Mouse (Mus musculus): ENCODE measurements around the gene Nsl1. TPM values are rescaled to one million over a fixed set of nuclear protein-coding genes. Genes with fewer than 3 reads are reported as not detected.
A peak's percentile ranks its signal among the peaks of the same experiment; 100 is the strongest.

Gene Nsl1
- polyA plus RNA-seq, 1 experiment from 2014 or later, result 21.9 TPM

DNA sequence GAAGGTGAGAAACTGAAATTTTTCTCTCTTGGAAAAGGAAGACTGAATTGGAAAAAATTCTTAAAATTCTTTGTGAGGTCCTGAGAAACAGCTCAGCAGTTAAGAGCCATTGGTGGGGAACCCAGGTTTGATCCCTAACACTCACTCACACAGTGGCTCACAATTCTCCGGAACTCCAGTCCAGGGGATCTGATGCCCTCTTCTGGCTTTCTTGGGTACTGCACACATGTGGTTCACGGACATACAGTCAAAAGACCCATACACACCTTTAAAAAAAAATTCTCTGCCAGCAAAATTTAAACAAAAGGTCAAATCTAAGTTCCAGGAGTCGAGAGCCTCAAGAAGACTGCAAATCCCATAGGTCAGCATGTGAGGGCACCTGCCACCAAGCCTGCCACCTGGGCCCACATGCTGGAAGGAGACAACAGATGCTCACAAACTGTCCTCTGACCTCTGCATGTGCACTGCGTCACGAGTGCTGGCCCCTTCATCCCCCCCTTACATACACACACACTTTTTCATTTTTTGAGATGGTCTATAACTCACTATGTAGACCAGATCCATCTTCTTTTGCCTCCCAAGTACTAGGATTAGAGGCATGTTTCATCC lies 22.2 kb downstream of the Nsl1 start:
- no peak overlapping the region for H3K9ac ChIP-seq (replicated peaks)
- peaks cover 48% of the 10 kb centered on the region for H3K36me3 ChIP-seq
- H3K4me2 ChIP-seq (replicated peaks), result no peak overlapping the region
- H3K4me3 ChIP-seq, result no peak overlapping the region
- ATAC-seq (ENCODE audit: low FRiP score, low read depth), result no peak
- H3K27me3 ChIP-seq, result no peaks in the 10 kb centered on the region
- no peaks in the 10 kb centered on the region for H3K9me3 ChIP-seq
- 67% methylated on average over 5 of the region's 5 CpGs for WGBS
- H3K4me1 ChIP-seq, result no peaks in the 10 kb centered on the region
- no peak overlapping the region for H3K27ac ChIP-seq (replicated peaks)

DNA sequence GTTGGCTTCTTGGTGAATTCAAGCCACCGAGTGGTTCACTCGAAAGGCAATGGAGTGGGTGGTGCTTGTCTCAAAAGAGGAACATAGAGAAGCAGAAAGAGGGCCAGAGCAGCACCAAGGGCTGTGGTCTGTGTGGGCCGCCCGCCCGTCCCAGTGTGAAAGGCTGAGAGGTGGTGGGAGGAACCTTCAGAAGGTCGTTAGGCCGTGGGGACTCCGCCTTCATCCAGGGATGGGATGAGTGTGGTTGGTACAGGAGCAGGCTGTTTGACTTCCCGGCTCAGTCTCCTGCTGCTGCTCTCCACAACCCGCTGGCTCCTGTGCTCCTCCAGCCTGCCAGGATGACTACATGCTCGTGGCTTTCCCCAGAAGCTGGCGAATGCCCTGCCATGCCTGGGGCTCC lies 22.8 kb downstream of the Nsl1 start:
- Histone ChIP-seq H3K27ac (replicated peaks) (no peak overlapping the region), H3K9ac (replicated peaks) (no peak overlapping the region), H3K27me3 (no peaks in the 10 kb centered on the region), H3K9me3 (no peaks in the 10 kb centered on the region), H3K4me2 (replicated peaks) (no peak overlapping the region), H3K4me3 (no peak overlapping the region), H3K4me1 (no peaks in the 10 kb centered on the region), H3K36me3 (peaks cover 43% of the 10 kb centered on the region)
- ATAC-seq (ENCODE audit: low FRiP score, low read depth), result no peak
- 85% methylated on average over 12 of the region's 12 CpGs for WGBS

DNA sequence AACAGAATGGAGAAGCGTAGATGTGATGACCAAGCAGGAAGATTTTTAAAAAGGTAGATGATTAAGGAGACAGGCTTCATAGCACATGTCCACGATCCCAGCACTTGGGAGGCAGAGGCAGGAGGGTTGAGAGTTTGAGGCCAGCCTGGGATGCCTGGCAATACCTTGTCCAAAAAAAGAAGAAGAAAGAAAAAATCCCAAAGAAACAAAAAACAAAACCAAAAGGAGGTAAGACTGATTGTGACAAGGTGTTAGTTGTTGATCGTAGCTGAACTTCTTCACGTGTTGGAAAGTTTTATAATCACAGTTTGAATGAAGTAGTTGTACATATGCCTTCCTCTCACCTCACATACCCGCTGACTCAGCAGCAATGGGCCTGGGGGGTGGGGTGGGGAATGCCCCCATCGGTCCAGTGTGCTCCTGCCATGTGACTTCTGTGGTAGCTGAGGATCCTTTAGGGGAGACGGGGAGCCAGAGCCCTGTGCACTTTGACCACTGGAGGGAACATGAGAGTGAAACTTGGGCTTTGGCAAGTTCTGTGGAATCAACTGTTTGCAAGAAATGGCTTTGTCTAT lies 23.6 kb downstream of the Nsl1 start:
- Histone ChIP-seq H3K4me1 (no peaks in the 10 kb centered on the region), H3K27me3 (no peaks in the 10 kb centered on the region), H3K9me3 (no peaks in the 10 kb centered on the region), H3K27ac (replicated peaks) (no peak overlapping the region), H3K4me2 (replicated peaks) (no peak overlapping the region), H3K9ac (replicated peaks) (no peak overlapping the region), H3K36me3 (peaks cover 38% of the 10 kb centered on the region), H3K4me3 (no peak overlapping the region)
- WGBS, result 87% methylated on average over 7 of the region's 7 CpGs
- no peak for ATAC-seq (ENCODE audit: low FRiP score, low read depth)

DNA sequence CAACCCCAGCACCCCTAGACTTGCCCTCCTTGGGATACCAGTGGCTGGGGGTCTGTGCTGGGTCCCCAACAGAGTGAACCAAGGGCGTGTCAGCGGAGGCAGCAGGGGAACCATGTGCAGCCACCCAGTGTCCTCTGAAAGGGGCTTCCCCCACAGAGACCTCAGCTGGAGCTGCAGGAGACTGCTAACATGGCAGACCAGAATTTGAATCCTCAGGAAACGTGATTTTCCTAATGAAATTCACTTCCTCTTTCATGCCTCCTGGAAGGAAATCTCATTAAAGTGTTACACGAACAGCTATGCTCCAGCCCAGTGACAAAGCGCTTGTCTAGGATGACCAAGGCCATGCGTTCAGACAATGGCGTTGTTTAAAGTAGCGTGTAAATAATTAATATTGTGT lies 24.1 kb downstream of the Nsl1 start:
- H3K4me1 ChIP-seq, result no peaks in the 10 kb centered on the region
- H3K36me3 ChIP-seq, result peaks cover 32% of the 10 kb centered on the region
- H3K27ac ChIP-seq (replicated peaks), result no peak overlapping the region
- H3K9me3 ChIP-seq, result no peaks in the 10 kb centered on the region
- no peaks in the 10 kb centered on the region for H3K27me3 ChIP-seq
- ATAC-seq (ENCODE audit: low FRiP score, low read depth), result no peak
- H3K4me2 ChIP-seq (replicated peaks), result no peak overlapping the region
- no peak overlapping the region for H3K9ac ChIP-seq (replicated peaks)
- H3K4me3 ChIP-seq, result no peak overlapping the region
- 81% methylated on average over 8 of the region's 8 CpGs for WGBS

DNA sequence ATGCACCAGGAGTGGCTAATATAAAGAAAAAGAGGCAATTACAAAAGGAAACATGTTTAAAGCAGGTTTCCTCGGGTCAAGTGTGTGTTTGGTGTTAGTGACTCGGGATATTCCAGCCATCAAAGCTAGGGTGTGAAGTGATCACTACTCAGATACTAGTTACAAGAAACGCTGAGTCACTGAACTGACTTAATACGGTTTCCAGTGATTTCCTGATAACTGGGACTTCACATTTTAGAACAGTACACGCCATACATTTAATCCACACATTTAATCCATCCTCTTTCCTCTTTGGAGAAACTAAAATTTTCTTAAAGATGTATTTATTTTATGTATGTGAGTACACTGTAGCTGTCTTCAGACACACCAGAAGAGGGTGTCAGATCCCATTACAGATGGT lies 25.1 kb downstream of the Nsl1 start:
- 86% methylated on average over 5 of the region's 5 CpGs for WGBS
- H3K4me3 ChIP-seq, result no peak overlapping the region
- no peak overlapping the region for H3K4me2 ChIP-seq (replicated peaks)
- no peak overlapping the region for H3K27ac ChIP-seq (replicated peaks)
- no peak for ATAC-seq (ENCODE audit: low FRiP score, low read depth)
- no peaks in the 10 kb centered on the region for H3K9me3 ChIP-seq
- no peaks in the 10 kb centered on the region for H3K4me1 ChIP-seq
- H3K9ac ChIP-seq (replicated peaks), result no peak overlapping the region
- no peaks in the 10 kb centered on the region for H3K27me3 ChIP-seq
- H3K36me3 ChIP-seq, result peaks cover 24% of the 10 kb centered on the region

DNA sequence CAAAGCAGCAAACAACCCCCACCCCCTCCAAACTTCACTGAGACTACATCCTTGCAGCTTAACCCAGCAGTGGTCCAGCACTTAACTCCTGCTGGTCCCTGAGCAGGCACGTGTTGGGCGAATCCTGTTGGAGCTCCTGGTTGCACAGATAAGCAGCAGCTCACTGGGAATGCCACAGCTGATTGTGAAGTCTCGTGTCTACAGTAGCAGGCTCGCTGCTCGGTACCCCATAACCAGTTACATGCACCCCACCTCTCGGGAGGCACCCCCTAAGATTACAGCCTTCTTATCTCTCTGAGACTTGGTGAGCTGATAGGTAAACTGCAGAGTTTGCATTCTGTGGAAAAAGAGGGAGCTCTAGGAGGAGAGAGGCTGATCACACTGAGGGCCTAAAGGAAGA lies 26.5 kb downstream of the Nsl1 start:
- H3K9ac ChIP-seq (replicated peaks), result no peak overlapping the region
- no peak overlapping the region for H3K4me3 ChIP-seq
- H3K4me1 ChIP-seq, result no peaks in the 10 kb centered on the region
- WGBS, result 68% methylated on average over 6 of the region's 6 CpGs
- no peak for ATAC-seq (ENCODE audit: low FRiP score, low read depth)
- no peak overlapping the region for H3K27ac ChIP-seq (replicated peaks)
- H3K27me3 ChIP-seq, result no peaks in the 10 kb centered on the region
- no peak overlapping the region for H3K4me2 ChIP-seq (replicated peaks)
- peaks cover 11% of the 10 kb centered on the region; the same call in 1 of the 2 replicates for H3K36me3 ChIP-seq
- H3K9me3 ChIP-seq, result no peaks in the 10 kb centered on the region

DNA sequence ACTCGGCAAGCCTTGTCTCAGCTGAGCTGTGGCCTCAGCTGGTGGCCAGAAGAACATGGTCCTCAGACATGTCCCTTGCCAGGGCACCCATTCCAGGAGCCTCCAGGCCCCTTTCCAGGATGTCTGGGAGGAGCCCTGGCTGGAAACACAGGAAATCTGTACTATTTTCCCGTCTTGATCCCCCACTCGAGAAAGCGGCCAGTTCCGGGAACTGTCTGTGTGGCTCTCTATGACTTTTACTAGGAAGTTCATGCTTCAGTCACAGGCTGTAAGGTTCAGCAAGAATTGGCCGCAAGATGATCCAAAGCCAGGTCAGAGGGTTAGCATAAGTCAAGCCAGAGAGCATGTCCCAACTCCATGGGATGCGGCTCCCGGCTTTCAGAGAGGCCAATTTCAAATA lies 29.2 kb downstream of the Nsl1 start:
- WGBS, result 88% methylated on average over 8 of the region's 8 CpGs
- Histone ChIP-seq H3K4me1 (no peaks in the 10 kb centered on the region), H3K9ac (replicated peaks) (no peak overlapping the region), H3K36me3 (no peaks in the 10 kb centered on the region), H3K4me3 (no peak overlapping the region), H3K4me2 (replicated peaks) (no peak overlapping the region), H3K27me3 (peaks cover 10% of the 10 kb centered on the region), H3K9me3 (no peaks in the 10 kb centered on the region), H3K27ac (replicated peaks) (no peak overlapping the region)
- ATAC-seq (ENCODE audit: low FRiP score, low read depth), result no peak

DNA sequence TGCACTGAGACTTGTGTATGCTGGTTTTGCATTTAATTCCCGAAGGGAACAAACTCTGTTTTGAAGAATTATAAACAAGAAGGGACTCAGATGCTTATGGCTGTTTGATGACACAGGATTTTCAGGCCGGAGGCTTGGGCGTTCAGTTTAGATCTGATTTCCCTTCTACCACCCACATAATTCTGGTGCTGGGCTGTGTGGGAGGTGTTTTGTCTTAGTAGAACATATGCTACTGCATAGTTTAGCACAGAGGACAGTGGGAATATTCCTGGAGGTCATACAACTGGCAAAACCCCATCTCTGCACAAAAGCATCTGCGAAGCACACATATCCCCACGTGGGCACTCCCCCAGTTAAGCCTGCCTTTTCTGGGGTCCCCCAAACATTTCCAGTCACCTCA lies 30.8 kb downstream of the Nsl1 start:
- Histone ChIP-seq H3K4me3 (no peak overlapping the region), H3K27me3 (peaks cover 24% of the 10 kb centered on the region), H3K4me1 (peaks cover 9% of the 10 kb centered on the region), H3K27ac (replicated peaks) (no peak overlapping the region), H3K36me3 (no peaks in the 10 kb centered on the region), H3K9ac (replicated peaks) (no peak overlapping the region), H3K9me3 (no peaks in the 10 kb centered on the region), H3K4me2 (replicated peaks) (no peak overlapping the region)
- 83% methylated on average over 5 of the region's 5 CpGs for WGBS
- no peak for ATAC-seq (ENCODE audit: low FRiP score, low read depth)

DNA sequence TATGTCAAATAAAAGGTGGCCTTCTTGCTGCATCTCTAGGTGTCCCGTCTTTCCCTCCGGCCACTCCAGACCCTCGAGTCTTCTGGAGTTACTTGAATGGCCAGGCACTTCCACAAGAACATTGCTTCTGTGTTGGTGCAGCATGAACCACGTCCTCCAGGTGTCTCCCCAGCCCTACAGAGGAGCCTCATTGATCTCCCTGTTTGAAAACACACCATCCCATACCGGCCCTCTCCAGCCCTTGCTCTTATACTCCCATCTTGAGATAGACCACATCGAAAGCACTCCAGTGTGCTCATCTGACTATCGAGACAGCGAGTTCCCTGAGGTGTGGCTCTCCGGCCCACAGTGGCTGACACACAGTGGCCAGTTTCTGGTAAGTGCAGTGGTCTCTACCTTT lies 32.2 kb downstream of the Nsl1 start:
- Histone ChIP-seq H3K27me3 (peaks cover 38% of the 10 kb centered on the region), H3K27ac (replicated peaks) (no peak overlapping the region), H3K9me3 (no peaks in the 10 kb centered on the region), H3K4me1 (peaks cover 12% of the 10 kb centered on the region), H3K9ac (replicated peaks) (no peak overlapping the region), H3K4me2 (replicated peaks) (no peak overlapping the region), H3K36me3 (no peaks in the 10 kb centered on the region), H3K4me3 (no peak overlapping the region)
- no peak for ATAC-seq (ENCODE audit: low FRiP score, low read depth)
- 77% methylated on average over 9 of the region's 9 CpGs for WGBS

DNA sequence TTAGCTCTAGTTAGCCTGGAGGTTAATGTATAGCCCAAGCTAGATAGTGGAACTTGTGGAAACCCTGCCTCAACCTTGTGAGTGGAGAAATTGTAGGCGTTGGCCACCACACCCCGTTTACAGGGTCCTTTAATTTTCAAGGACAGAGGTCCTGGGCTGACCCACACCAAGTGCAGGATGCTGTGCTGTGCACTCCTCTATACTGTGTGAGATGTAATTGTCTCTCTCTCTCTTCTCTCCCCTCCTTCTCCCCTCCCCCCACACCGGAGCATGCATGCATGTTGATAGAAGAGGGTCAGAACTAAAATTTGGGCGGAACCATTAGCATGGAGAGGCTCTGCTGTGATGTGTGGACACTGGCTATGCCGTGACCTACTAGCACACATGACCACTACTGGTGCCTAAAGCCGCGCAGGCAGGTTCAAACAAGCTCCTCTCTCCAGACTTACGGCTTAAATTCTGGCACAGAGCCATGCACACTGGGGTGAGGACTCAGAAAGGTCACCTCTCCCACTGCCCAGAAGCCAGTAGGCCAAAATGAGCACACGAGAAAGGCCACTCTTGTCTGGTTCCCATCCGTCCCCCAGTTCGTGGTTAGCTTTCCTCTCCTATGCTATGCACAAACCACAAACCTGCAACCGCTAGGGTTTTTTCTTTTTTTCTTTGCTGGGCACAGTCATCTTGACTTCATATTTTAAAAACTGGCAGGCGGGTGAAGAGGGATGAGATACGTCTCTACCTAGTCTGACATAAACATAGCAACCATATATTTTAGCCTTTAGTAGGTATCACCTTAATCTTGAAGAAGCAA lies 34.3 kb downstream of the Nsl1 start:
- WGBS, result 55% methylated on average over 14 of the region's 14 CpGs
- H3K9ac ChIP-seq (replicated peaks), result peak overlapping the region; percentile 54; the same call in 1 of the 2 replicates
- ATAC-seq (ENCODE audit: low FRiP score, low read depth), result 0 out of 2 replicates have a peak, but pooled peaks have one; percentile 45

DNA sequence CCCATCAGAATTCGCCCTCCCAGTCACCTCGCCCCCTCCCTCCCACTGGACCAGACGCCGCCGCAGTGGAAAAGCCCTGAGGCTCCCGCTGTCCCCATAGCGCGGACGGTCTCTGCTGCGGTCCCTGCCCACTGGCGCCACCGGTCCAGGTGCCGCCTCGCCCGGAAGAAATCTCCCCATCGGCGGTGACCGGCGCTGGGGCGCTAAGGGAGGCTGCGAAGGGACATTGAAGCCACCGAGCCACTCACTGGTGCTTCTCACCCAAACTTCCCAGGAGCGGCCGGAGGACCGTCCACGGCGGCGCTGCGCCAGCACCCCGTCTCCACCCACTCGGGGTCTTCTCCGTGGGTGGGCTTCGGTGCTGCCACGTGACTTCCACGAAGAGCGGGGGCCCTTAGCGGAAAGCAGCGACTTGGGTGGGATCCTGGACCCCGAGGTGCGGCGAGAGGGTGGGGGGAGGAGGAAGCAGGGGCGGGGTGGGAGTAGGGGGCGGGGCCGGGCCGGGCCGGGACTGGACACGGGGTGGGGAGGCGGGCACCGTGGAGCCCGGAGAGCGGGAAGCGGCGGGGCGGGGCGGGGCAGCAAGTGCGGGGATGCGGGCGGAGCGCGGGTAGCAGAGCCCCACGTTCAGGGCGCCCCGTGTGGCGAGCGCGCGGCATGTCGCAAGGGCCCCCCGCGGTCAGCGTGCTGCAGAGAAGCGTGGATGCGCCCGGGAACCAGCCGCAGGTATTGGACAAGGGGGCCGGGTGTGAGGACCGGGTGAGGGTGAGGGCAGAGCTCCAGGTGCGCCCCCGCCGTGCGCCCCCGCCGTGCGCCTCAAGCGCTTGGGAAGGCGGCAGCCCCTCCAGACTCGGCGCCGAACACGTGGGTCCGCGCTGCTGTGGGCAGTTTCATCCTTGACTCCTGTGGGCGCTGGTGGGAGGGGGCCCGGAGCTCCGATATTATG lies 35.3 kb downstream of the Nsl1 start, which contains the start of gene Batf3:
Batf3 (plus strand) TSS at position 46 of the 946 bp plus-strand sequence.
- H3K27me3 ChIP-seq, result peaks cover 49% of the 10 kb centered on the region
- peak within 1 kb of the TSS; percentile 54 for H3K9ac ChIP-seq (replicated peaks)
- H3K9me3 ChIP-seq, result no peaks in the 10 kb centered on the region
- under 1% methylated on average over 86 of the region's 95 CpGs for WGBS
- no peaks in the 10 kb centered on the region for H3K36me3 ChIP-seq
- peak within 1 kb of the TSS; percentile 54 for H3K4me3 ChIP-seq
- ATAC-seq (ENCODE audit: low FRiP score, low read depth), result peak; percentile 74
- peak within 1 kb of the TSS; percentile 91 for H3K4me2 ChIP-seq (replicated peaks)
- peaks cover 12% of the 10 kb centered on the region for H3K4me1 ChIP-seq
- no peak within 1 kb of the TSS for H3K27ac ChIP-seq (replicated peaks)

More for the DNA sequence above, 34.3 kb downstream of the Nsl1 start:
- H3K4me1 ChIP-seq, result peaks cover 12% of the 10 kb centered on the region
- H3K36me3 ChIP-seq, result no peaks in the 10 kb centered on the region
- peak overlapping the region; percentile 91 for H3K4me2 ChIP-seq (replicated peaks)
- H3K4me3 ChIP-seq, result peak overlapping the region; percentile 54
- H3K27me3 ChIP-seq, result peaks cover 49% of the 10 kb centered on the region
- no peaks in the 10 kb centered on the region for H3K9me3 ChIP-seq
- H3K27ac ChIP-seq (replicated peaks), result no peak overlapping the region

Measured in midbrain, embryonic 12.5 days (tissue).